Mouse (Mus musculus) B cell, adult 67 days (primary cell): ENCODE data around the gene Pcgf2. TPM values are rescaled to one million over a fixed set of nuclear protein-coding genes. Genes with fewer than 3 reads are reported as not detected.

Experiments used
- total RNA-seq, 2 experiments: library from RNA; stranded (reverse); gene quantifications; 4 replicates each; pipeline ENCODE4 v1.2.4; 2023

Pcgf2 gene
- total RNA-seq = under 1 TPM in 1 of 2 experiments, not detected in 1; 0.46 TPM

DNA sequence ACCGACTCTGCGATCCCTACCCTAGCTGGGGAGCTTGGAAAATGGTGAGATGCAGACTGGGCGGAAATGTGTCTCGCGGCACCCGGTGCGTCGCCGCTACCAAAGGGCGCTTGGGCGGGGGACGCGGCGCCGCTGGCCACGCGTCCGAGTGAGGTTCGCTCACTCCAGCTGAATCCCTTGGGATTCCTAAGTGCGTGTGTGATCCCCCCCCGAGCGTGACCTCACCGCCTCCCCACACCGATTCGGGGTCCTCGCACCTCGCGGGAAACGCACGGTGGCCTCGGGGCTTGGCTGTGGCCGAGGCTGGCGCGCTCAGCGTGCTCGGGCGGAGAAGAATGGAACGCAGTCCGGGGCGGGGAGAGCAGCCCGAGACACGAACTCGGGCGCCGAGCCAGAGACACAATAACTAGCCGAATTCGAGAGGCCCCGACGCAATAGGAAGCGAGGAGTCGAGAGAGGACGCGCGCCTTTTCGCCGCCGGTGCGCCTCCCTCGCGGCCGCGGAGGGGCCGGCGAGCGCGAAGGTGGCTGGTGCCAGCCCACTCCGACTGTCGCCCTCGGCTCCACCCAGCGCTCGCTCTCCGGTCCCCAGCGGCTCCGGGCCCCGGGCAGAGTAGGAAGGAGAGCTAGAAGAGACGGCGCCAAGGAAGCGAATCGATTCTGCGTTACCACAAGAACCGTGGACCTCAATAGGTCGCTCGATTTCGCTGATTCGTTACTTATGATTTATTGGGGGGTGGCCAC is at the start of gene Pcgf2:
Pcgf2 (minus strand) TSS at position 495 of the 743 bp plus-strand sequence.

GRCm38 (mm10) chr11:97744063-97744717 is 43.9 kb upstream of the Pcgf2 start, which contains the start of gene Pip4k2b:
Pip4k2b (minus strand) TSS chr11:97744704.

GRCm38 (mm10) chr11:97703039-97703826 is 2.9 kb upstream of the Pcgf2 start, which contains the start of gene Psmb3:
Psmb3 (plus strand) TSS chr11:97703399.

GRCm38 (mm10) chr11:97685613-97686321 is 14.5 kb downstream of the Pcgf2 start, which contains the start of gene Cisd3:
Cisd3 (plus strand) TSS chr11:97685826.

GRCm38 (mm10) chr11:97662893-97663527 is 37.3 kb downstream of the Pcgf2 start, which contains the start of gene Mllt6:
Mllt6 (plus strand) TSS chr11:97663414.

Other genes starting within 250 kb of the Pcgf2 start
- not detected for gene 4933428G20Rik, start 200.2 kb downstream of the Pcgf2 start, total RNA-seq
- under 1 TPM in 1 of 2 experiments, not detected in 1; 0.23 TPM for gene Srcin1, start 124.3 kb downstream of the Pcgf2 start, total RNA-seq
- gene Epop, start 70.8 kb downstream of the Pcgf2 start, total RNA-seq = 1 to 10 TPM; 4.0 to 6.5 TPM
- gene Mllt6, start 37.1 kb downstream of the Pcgf2 start, total RNA-seq = 100 to 1,000 TPM; 186 to 189 TPM
- gene Cisd3, start 14.7 kb downstream of the Pcgf2 start, total RNA-seq = 10 to 100 TPM; 51.3 to 57.5 TPM
- gene Psmb3, start 2.9 kb upstream of the Pcgf2 start, total RNA-seq = 100 to 1,000 TPM; 119 to 126 TPM
- 10 to 100 TPM; 66.2 to 71.1 TPM for gene Pip4k2b, start 44.2 kb upstream of the Pcgf2 start, total RNA-seq
- 10 to 100 TPM; 48.1 to 56.0 TPM for gene Cwc25, start 66.1 kb upstream of the Pcgf2 start, total RNA-seq
- gene 1700001P01Rik, start 75.4 kb upstream of the Pcgf2 start, total RNA-seq = not detected
- gene Rpl23, start 81.9 kb upstream of the Pcgf2 start, total RNA-seq = 1,000 to 10,000 TPM; 1,852 to 1,894 TPM
- gene Lasp1, start 98.5 kb upstream of the Pcgf2 start, total RNA-seq = 10 to 100 TPM; 71.1 to 77.0 TPM
- under 1 TPM; 0.36 to 0.41 TPM for gene B230217C12Rik, start 140.3 kb upstream of the Pcgf2 start, total RNA-seq
- 1 to 10 TPM; 1.3 to 2.3 TPM for gene Fbxo47, start 183.7 kb upstream of the Pcgf2 start, total RNA-seq